Mouse (Mus musculus): ENCODE data around the gene Pacrg. TPM values are rescaled to one million over a fixed set of nuclear protein-coding genes. Genes with fewer than 3 reads are reported as not detected.

Pacrg gene
- total and polyA plus RNA-seq, 3 experiments, result not detected

DNA sequence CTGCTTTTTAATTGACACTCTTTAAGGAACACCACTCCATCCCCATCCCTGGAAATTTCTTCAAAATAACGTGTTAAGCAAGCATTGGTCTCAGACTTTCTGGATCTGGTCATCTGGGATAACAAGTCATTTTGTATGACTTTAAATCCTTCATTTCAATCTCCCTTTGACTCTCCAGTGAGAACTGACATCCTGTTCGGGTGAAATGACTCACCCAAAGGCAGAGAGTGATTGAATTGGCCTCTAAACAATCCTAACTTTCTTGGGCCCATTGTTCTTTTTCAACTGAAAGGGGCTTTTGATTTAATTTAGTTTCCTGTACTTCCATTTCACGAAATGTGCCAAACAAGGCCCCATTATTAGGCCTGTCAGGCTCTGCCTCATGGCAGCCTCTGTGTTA is 228.5 kb downstream of the Pacrg start:
- Histone ChIP-seq H3K27ac (ENCODE audit: control insufficient read depth, low read depth, low read length) (no peak overlapping the region), H3K9me3 (replicated peaks; ENCODE audit: insufficient read depth, low read length) (no peaks in the 10 kb centered on the region), H3K27me3 (ENCODE audit: control insufficient read depth in 1 of 2, insufficient read depth in 2 of 2, low read length in 2 of 2) (no peaks in the 10 kb centered on the region), H3K79me2 (ENCODE audit: control insufficient read depth, insufficient read depth, low read length, poor library complexity) (no peaks in the 10 kb centered on the region), H3K4me1 (ENCODE audit: control insufficient read depth in 1 of 2, insufficient read depth in 2 of 2, low read length in 2 of 2) (no peaks in the 10 kb centered on the region), H3K9ac (ENCODE audit: control insufficient read depth, low read depth, low read length, poor library complexity, severe bottlenecking) (no peak overlapping the region), H3K4me3 (ENCODE audit: control insufficient read depth in 1 of 2, insufficient read depth in 1 of 2, low read depth in 2 of 2, low read length in 2 of 2) (no peak overlapping the region), H3K36me3 (ENCODE audit: control insufficient read depth in 1 of 2, insufficient read depth in 2 of 2, low read length in 2 of 2) (no peaks in the 10 kb centered on the region)
- DNase-seq (ENCODE audit: low read depth, low spot score), result no peak
- no peak for TF ChIP-seq TBP (IDR thresholded peaks at IDR 0.05; ENCODE audit: low read depth, low read length)
- no peak for TF ChIP-seq ELF1 (IDR thresholded peaks at IDR 0.05; ENCODE audit: low read depth, low read length)
- no peak for TF ChIP-seq ZKSCAN1 (IDR thresholded peaks at IDR 0.05; ENCODE audit: low read depth, low read length)
- no peak for TF ChIP-seq POLR2A (IDR thresholded peaks at IDR 0.05; ENCODE audit: control insufficient read depth in 1 of 2, insufficient read depth in 1 of 2, low read depth in 1 of 2, low read length in 2 of 2, poor library complexity in 1 of 2)
- TF ChIP-seq MAZ (IDR thresholded peaks at IDR 0.05; ENCODE audit: low read depth, low read length), result no peak
- TF ChIP-seq MXI1 (IDR thresholded peaks at IDR 0.05; ENCODE audit: low read depth, low read length), result no peak
- TF ChIP-seq SMC3 (IDR thresholded peaks at IDR 0.05; ENCODE audit: low read depth, low read length), result no peak

DNA sequence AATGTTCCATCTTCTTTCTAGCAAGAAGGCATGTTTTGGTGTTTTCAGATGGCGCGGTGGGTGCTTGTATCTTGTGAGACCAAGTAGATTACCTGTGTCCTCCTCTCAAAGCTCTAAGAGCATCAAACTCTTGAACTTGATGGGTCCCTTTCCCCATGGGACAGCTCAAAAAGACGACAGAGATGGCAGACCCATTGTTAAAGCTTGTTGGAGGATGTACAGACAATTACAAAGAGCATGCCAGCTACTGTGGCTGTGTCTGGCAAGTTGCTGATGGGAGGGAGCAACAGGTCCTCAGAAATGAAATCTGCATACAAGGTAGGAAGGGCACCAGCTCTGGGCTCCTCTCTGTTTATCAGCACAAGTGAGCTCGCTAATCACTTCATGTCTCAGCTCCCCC is 232.0 kb downstream of the Pacrg start:
- Histone ChIP-seq H3K4me3 (ENCODE audit: control insufficient read depth in 1 of 2, insufficient read depth in 1 of 2, low read depth in 2 of 2, low read length in 2 of 2) (no peak overlapping the region), H3K36me3 (ENCODE audit: control insufficient read depth in 1 of 2, insufficient read depth in 2 of 2, low read length in 2 of 2) (no peaks in the 10 kb centered on the region), H3K4me1 (ENCODE audit: control insufficient read depth in 1 of 2, insufficient read depth in 2 of 2, low read length in 2 of 2) (no peaks in the 10 kb centered on the region), H3K27ac (ENCODE audit: control insufficient read depth, low read depth, low read length) (no peak overlapping the region), H3K79me2 (ENCODE audit: control insufficient read depth, insufficient read depth, low read length, poor library complexity) (no peaks in the 10 kb centered on the region), H3K9ac (ENCODE audit: control insufficient read depth, low read depth, low read length, poor library complexity, severe bottlenecking) (no peak overlapping the region), H3K27me3 (ENCODE audit: control insufficient read depth in 1 of 2, insufficient read depth in 2 of 2, low read length in 2 of 2) (no peaks in the 10 kb centered on the region), H3K9me3 (replicated peaks; ENCODE audit: insufficient read depth, low read length) (no peaks in the 10 kb centered on the region)
- TF ChIP-seq MEF2A (IDR thresholded peaks at IDR 0.05; ENCODE audit: extremely low read depth, insufficient replicate concordance, low read depth, low read length, poor library complexity, severe bottlenecking) (no peak), GABPA (IDR thresholded peaks at IDR 0.05; ENCODE audit: low read depth, low read length) (no peak), NRF1 (IDR thresholded peaks at IDR 0.05; ENCODE audit: insufficient read depth, low read depth, low read length, poor library complexity, severe bottlenecking) (no peak), MXI1 (IDR thresholded peaks at IDR 0.05; ENCODE audit: low read depth, low read length) (no peak), TBP (IDR thresholded peaks at IDR 0.05; ENCODE audit: low read depth, low read length) (no peak), MAFK (IDR thresholded peaks at IDR 0.05; ENCODE audit: borderline replicate concordance, low read depth, low read length) (no peak), JUND (IDR thresholded peaks at IDR 0.05; ENCODE audit: low read depth, low read length) (no peak), SIN3A (IDR thresholded peaks at IDR 0.05; ENCODE audit: low read length) (no peak), TCF12 (IDR thresholded peaks at IDR 0.05; ENCODE audit: low read depth, low read length) (no peak)
- no peak for DNase-seq (ENCODE audit: low read depth, low spot score)

DNA sequence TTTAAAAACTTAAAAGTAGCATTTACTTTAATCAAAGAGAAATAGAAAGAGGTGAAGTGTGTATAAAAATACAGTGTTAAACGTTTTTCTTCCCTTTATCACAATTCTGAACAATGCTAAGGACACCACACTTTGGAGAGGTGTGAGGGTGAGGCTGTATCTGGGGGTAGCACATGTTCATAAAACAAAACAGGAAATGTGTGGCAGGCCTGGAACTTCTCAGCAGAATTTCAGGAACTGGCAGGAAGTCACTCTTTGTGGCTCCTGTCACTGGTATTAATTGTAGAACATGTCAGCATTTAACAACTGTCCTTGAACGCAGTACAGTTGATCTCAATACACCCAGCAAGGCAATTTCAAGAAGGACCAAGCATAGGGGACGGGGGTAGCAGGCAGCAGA is 234.0 kb downstream of the Pacrg start:
- TF ChIP-seq MAX (IDR thresholded peaks at IDR 0.05; ENCODE audit: low read length) (no peak), MEF2A (IDR thresholded peaks at IDR 0.05; ENCODE audit: extremely low read depth, insufficient replicate concordance, low read depth, low read length, poor library complexity, severe bottlenecking) (no peak), TCF12 (IDR thresholded peaks at IDR 0.05; ENCODE audit: low read depth, low read length) (no peak), ZC3H11A (IDR thresholded peaks at IDR 0.05; ENCODE audit: low read depth, low read length) (no peak), JUND (IDR thresholded peaks at IDR 0.05; ENCODE audit: low read depth, low read length) (no peak), POLR2AphosphoS5 (IDR thresholded peaks at IDR 0.05; ENCODE audit: borderline replicate concordance, low read depth, low read length) (no peak), MAFK (IDR thresholded peaks at IDR 0.05; ENCODE audit: borderline replicate concordance, low read depth, low read length) (no peak), BHLHE40 (IDR thresholded peaks at IDR 0.05; ENCODE audit: borderline replicate concordance, low read depth, low read length) (no peak), MXI1 (IDR thresholded peaks at IDR 0.05; ENCODE audit: low read depth, low read length) (no peak), POLR2A (IDR thresholded peaks at IDR 0.05; ENCODE audit: control insufficient read depth in 1 of 2, insufficient read depth in 1 of 2, low read depth in 1 of 2, low read length in 2 of 2, poor library complexity in 1 of 2) (no peak), HCFC1 (IDR thresholded peaks at IDR 0.05; ENCODE audit: low read depth, low read length) (no peak), ELF1 (IDR thresholded peaks at IDR 0.05; ENCODE audit: low read depth, low read length) (no peak), E2F4 (IDR thresholded peaks at IDR 0.05; ENCODE audit: borderline replicate concordance, low read depth, low read length) (no peak), TBP (IDR thresholded peaks at IDR 0.05; ENCODE audit: low read depth, low read length) (no peak), ETS1 (IDR thresholded peaks at IDR 0.05; ENCODE audit: low read depth, low read length) (no peak), KAT2A (conservative IDR thresholded peaks at IDR 0.05; ENCODE audit: low read depth, low read length) (no peak), SMC3 (IDR thresholded peaks at IDR 0.05; ENCODE audit: low read depth, low read length) (no peak), NRF1 (IDR thresholded peaks at IDR 0.05; ENCODE audit: insufficient read depth, low read depth, low read length, poor library complexity, severe bottlenecking) (no peak), NELFE (IDR thresholded peaks at IDR 0.05; ENCODE audit: low read depth, low read length) (no peak)
- no peak for DNase-seq (ENCODE audit: low read depth, low spot score)
- H3K4me1 ChIP-seq (ENCODE audit: control insufficient read depth in 1 of 2, insufficient read depth in 2 of 2, low read length in 2 of 2), result no peaks in the 10 kb centered on the region
- no peaks in the 10 kb centered on the region for H3K9me3 ChIP-seq (replicated peaks; ENCODE audit: insufficient read depth, low read length)
- H3K27me3 ChIP-seq (ENCODE audit: control insufficient read depth in 1 of 2, insufficient read depth in 2 of 2, low read length in 2 of 2), result no peaks in the 10 kb centered on the region
- H3K36me3 ChIP-seq (ENCODE audit: control insufficient read depth in 1 of 2, insufficient read depth in 2 of 2, low read length in 2 of 2), result no peaks in the 10 kb centered on the region
- H3K27ac ChIP-seq (ENCODE audit: control insufficient read depth, low read depth, low read length), result no peak overlapping the region
- no peaks in the 10 kb centered on the region for H3K79me2 ChIP-seq (ENCODE audit: control insufficient read depth, insufficient read depth, low read length, poor library complexity)
- no peak overlapping the region for H3K9ac ChIP-seq (ENCODE audit: control insufficient read depth, low read depth, low read length, poor library complexity, severe bottlenecking)
- H3K4me3 ChIP-seq (ENCODE audit: control insufficient read depth in 1 of 2, insufficient read depth in 1 of 2, low read depth in 2 of 2, low read length in 2 of 2), result no peak overlapping the region

Data from MEL (cell line).